ENCODE assay signal across 8 mouse cellular contexts in genomic region chr3:107233351-107233813, GRCm38 (mm10). TPM values are rescaled to one million over a fixed set of nuclear protein-coding genes. Genes with fewer than 3 reads are reported as not detected.
DNase-seq lines count a peak whose midpoint lies in the region.

No protein-coding gene starts in this region.

- H3K4me3 ChIP-seq in hindbrain, embryonic 10.5 days = no peak overlapping the region

- H3K27me3 ChIP-seq in hindbrain, embryonic 10.5 days (ENCODE audit: insufficient read depth, poor library complexity, severe bottlenecking) = no peaks in the 10 kb centered on the region; the same call in 1 of the 2 replicates

- DNase-seq in MEL-GATA-1-ER (ENCODE audit: extremely low read depth, low read depth) = peak; percentile 66
- DNase-seq in cerebellum, adult 18-20 months = peak; percentile 72 to 84
- DNase-seq in forelimb bud, embryonic 11.5 days (ENCODE audit: low read depth, low spot score) = peak; percentile 86
- peak; percentile 81 for DNase-seq in hindbrain, embryonic 10.5 days (ENCODE audit: low spot score)
- peak; percentile 94 to 95 for DNase-seq in layer of hippocampus, postnatal 10 days (ENCODE audit: low spot score in 2 of 2)
- peak; percentile 86 for DNase-seq in lung, postnatal 36 days
- DNase-seq in right cerebral cortex, adult 18-20 months = peak; percentile 86
- peak; percentile 58 for DNase-seq in urinary bladder, adult 2 months (ENCODE audit: low spot score)

- H3K9me3 ChIP-seq in hindbrain, embryonic 10.5 days = no peaks in the 10 kb centered on the region

- no peaks in the 10 kb centered on the region for H3K36me3 ChIP-seq in hindbrain, embryonic 10.5 days

- H3K4me1 ChIP-seq in hindbrain, embryonic 10.5 days (replicated peaks) = peaks cover 13% of the 10 kb centered on the region

- H3K27ac ChIP-seq in hindbrain, embryonic 10.5 days = peak overlapping the region; percentile 54; the same call in 1 of the 2 replicates

- 9% methylated on average over 11 of the region's 11 CpGs for WGBS in hindbrain, embryonic 10.5 days

RNA-seq across cellular contexts. Expression of gene A630076J17Rik, which starts 3.0 kb away (rescaled TPM):
- polyA plus RNA-seq in hindbrain, embryonic 10.5 days (2016; fragmentation: Nextera tagmentation; extraction: Ambion mirVana) = not detected in 2 replicates
- total RNA-seq in layer of hippocampus, postnatal 10 days (2021) = not detected
- polyA plus RNA-seq in urinary bladder, adult 2 months (2012; rRNA removed) = not detected in 2 replicates

RNA-seq across cellular contexts. Expression of gene Prok1, which starts 6.1 kb away (rescaled TPM):
- 0.05 TPM in 1 of 2 replicates, not detected in the other for polyA plus RNA-seq in hindbrain, embryonic 10.5 days (2016; fragmentation: Nextera tagmentation; extraction: Ambion mirVana)
- total RNA-seq in layer of hippocampus, postnatal 10 days (2021) = not detected
- polyA plus RNA-seq in urinary bladder, adult 2 months (2012; rRNA removed) = 0.03 and 0.04 TPM in 2 replicates

RNA-seq across cellular contexts. Expression of gene Cym, which starts 11.8 kb away (rescaled TPM):
- polyA plus RNA-seq in hindbrain, embryonic 10.5 days (2016; fragmentation: Nextera tagmentation; extraction: Ambion mirVana) = not detected in 2 replicates
- not detected for total RNA-seq in layer of hippocampus, postnatal 10 days (2021)
- polyA plus RNA-seq in urinary bladder, adult 2 months (2012; rRNA removed) = 0.07 TPM in 1 of 2 replicates, not detected in the other

RNA-seq across cellular contexts. Expression of gene Lamtor5, which starts 45.3 kb away (rescaled TPM):
- polyA plus RNA-seq in hindbrain, embryonic 10.5 days (2016; fragmentation: Nextera tagmentation; extraction: Ambion mirVana) = 202 and 225 TPM in 2 replicates
- 10 to 100 TPM; 55.2 to 60.4 TPM for total RNA-seq in layer of hippocampus, postnatal 10 days (2021)
- 121 and 139 TPM in 2 replicates for polyA plus RNA-seq in urinary bladder, adult 2 months (2012; rRNA removed)

RNA-seq across cellular contexts. Expression of gene Kcna10, which starts 50.5 kb away (rescaled TPM):
- polyA plus RNA-seq in hindbrain, embryonic 10.5 days (2016; fragmentation: Nextera tagmentation; extraction: Ambion mirVana) = not detected in 2 replicates
- total RNA-seq in layer of hippocampus, postnatal 10 days (2021) = not detected
- polyA plus RNA-seq in urinary bladder, adult 2 months (2012; rRNA removed) = not detected in 2 replicates
